Mouse (Mus musculus): ENCODE measurements around the gene Gm20696. TPM values are rescaled to one million over a fixed set of nuclear protein-coding genes. Genes with fewer than 3 reads are reported as not detected.

Gm20696 gene
- polyA plus RNA-seq, 1 experiment: 1.8 TPM

DNA sequence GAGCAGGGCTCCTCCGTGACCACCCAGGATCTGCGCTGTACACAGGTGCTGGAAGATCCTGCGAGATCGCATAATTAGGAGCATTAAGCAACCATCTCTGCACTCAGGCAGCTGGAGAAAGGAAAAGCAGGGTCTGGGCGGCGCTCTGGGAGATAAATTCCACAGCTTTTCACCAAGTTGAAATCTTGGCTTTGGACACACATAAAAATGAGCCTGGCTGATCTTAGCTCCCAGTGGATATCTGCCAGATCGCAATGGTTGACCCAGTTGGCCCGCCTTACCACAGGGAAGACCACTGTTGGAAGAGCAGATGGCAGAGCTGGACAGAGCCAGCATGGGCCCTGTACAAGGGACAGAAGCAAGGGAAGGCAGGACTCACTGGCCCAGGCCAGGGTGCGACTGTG, 157.4 kb downstream of the Gm20696 start:
- DNase-seq (ENCODE audit: low read depth): peak; percentile 66
- TF ChIP-seq CTCF (IDR thresholded peaks at IDR 0.05; ENCODE audit: borderline replicate concordance, extremely low read depth, insufficient read depth, insufficient read length) (no peak), POLR2A (IDR thresholded peaks at IDR 0.05; ENCODE audit: borderline replicate concordance, extremely low read depth, insufficient read depth, insufficient read length, poor library complexity, severe bottlenecking) (no peak)

GRCm38 (mm10) chr6:99506816-99507215, 159.8 kb downstream of the Gm20696 start:
- no peak for DNase-seq (ENCODE audit: low read depth)
- TF ChIP-seq POLR2A (IDR thresholded peaks at IDR 0.05; ENCODE audit: borderline replicate concordance, extremely low read depth, insufficient read depth, insufficient read length, poor library complexity, severe bottlenecking): no peak
- TF ChIP-seq CTCF (IDR thresholded peaks at IDR 0.05; ENCODE audit: borderline replicate concordance, extremely low read depth, insufficient read depth, insufficient read length): no peak

DNA sequence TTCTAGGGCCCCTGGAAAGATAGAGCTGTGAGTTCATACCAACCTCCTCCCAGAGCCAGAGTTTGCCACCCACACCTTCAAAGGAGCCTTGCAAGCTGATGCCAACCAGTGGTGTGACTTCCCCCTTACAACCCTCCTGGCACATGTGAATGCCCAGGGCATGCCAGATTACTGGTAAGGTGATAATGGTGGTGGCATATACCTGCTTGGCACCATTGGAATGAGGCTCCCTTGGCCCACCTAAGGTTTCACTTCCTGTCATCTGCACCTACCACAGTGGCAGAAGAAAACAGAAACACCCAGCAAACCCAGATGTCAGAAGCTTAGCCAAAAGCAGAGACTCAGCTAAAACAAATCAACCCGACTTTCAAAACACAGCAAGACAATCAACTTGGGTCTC, 162.9 kb downstream of the Gm20696 start:
- TF ChIP-seq POLR2A (IDR thresholded peaks at IDR 0.05; ENCODE audit: borderline replicate concordance, extremely low read depth, insufficient read depth, insufficient read length, poor library complexity, severe bottlenecking): no peak
- no peak for TF ChIP-seq CTCF (IDR thresholded peaks at IDR 0.05; ENCODE audit: borderline replicate concordance, extremely low read depth, insufficient read depth, insufficient read length)

DNA sequence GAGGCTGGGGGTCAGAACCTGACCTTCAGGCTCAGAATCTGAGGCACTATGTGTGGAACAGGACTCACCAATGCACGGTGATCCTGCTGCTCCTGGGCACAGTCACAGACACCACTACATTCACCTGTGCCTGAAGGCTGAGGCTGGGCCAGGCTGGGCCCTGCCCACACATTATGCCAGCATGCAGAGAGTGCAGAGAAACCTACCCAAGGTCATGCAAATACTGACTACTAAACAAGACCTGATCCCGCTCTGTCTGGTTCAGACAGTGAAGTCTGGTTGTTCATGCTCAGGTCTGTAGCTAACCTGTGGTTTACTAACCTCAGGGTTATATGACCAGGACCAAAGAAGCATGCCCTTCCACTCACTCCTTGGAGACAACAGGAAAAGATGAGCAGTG, 163.9 kb downstream of the Gm20696 start:
- DNase-seq (ENCODE audit: low read depth): no peak
- TF ChIP-seq CTCF (IDR thresholded peaks at IDR 0.05; ENCODE audit: borderline replicate concordance, extremely low read depth, insufficient read depth, insufficient read length): no peak
- TF ChIP-seq POLR2A (IDR thresholded peaks at IDR 0.05; ENCODE audit: borderline replicate concordance, extremely low read depth, insufficient read depth, insufficient read length, poor library complexity, severe bottlenecking): no peak

More for the DNA sequence above, 162.9 kb downstream of the Gm20696 start:
- no peak for DNase-seq (ENCODE audit: low read depth)

GRCm38 (mm10) chr6:99502314-99502713, 164.3 kb downstream of the Gm20696 start:
- TF ChIP-seq CTCF (IDR thresholded peaks at IDR 0.05; ENCODE audit: borderline replicate concordance, extremely low read depth, insufficient read depth, insufficient read length): no peak
- no peak for TF ChIP-seq POLR2A (IDR thresholded peaks at IDR 0.05; ENCODE audit: borderline replicate concordance, extremely low read depth, insufficient read depth, insufficient read length, poor library complexity, severe bottlenecking)
- DNase-seq (ENCODE audit: low read depth): no peak

DNA sequence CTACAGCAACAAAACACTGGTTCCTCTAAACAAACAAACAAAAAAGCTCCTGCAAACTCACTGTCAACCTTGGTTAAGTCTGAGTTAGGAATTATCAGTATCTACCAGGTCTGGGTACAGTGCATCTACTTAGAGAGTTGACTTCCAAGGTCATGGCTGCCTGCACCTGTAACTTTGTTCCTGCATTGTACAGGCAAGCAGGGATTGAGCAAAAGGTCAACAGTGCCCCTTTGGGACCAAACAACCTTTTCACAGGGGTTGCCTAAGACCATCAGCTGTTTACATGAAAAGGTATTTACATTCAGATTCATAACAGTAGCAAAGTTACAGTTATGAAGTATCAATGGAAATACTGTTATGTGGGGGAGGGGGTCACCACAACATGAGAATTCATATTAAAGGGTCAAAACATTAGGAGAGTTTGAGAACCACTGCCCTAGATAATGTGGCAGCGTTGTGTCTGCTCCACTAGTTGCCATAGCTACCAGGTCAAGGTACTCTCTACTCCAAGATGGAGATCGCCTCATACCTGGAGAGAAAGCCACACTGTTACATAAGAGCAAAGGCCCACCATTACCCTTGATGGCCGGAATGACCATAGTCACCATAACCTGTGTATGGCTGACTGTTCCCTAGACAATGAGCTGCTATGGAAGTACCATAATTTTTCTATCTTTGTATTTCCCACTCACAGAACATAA, 165.9 kb downstream of the Gm20696 start:
- TF ChIP-seq CTCF (IDR thresholded peaks at IDR 0.05; ENCODE audit: borderline replicate concordance, extremely low read depth, insufficient read depth, insufficient read length) (no peak), POLR2A (IDR thresholded peaks at IDR 0.05; ENCODE audit: borderline replicate concordance, extremely low read depth, insufficient read depth, insufficient read length, poor library complexity, severe bottlenecking) (no peak)
- no peak for DNase-seq (ENCODE audit: low read depth)

GRCm38 (mm10) chr6:99498082-99498481, 168.5 kb downstream of the Gm20696 start:
- no peak for TF ChIP-seq POLR2A (IDR thresholded peaks at IDR 0.05; ENCODE audit: borderline replicate concordance, extremely low read depth, insufficient read depth, insufficient read length, poor library complexity, severe bottlenecking)
- TF ChIP-seq CTCF (IDR thresholded peaks at IDR 0.05; ENCODE audit: borderline replicate concordance, extremely low read depth, insufficient read depth, insufficient read length): no peak
- no peak for DNase-seq (ENCODE audit: low read depth)

- TF ChIP-seq CTCF (IDR thresholded peaks at IDR 0.05; ENCODE audit: borderline replicate concordance, extremely low read depth, insufficient read depth, insufficient read length): no peak
- no peak for TF ChIP-seq POLR2A (IDR thresholded peaks at IDR 0.05; ENCODE audit: borderline replicate concordance, extremely low read depth, insufficient read depth, insufficient read length, poor library complexity, severe bottlenecking)
- DNase-seq (ENCODE audit: low read depth): no peak
These were observed 170.5 kb downstream of the Gm20696 start for GRCm38 (mm10) chr6:99496114-99496513.

GRCm38 (mm10) chr6:99492937-99493336, 173.7 kb downstream of the Gm20696 start:
- no peak for TF ChIP-seq POLR2A (IDR thresholded peaks at IDR 0.05; ENCODE audit: borderline replicate concordance, extremely low read depth, insufficient read depth, insufficient read length, poor library complexity, severe bottlenecking)
- no peak for TF ChIP-seq CTCF (IDR thresholded peaks at IDR 0.05; ENCODE audit: borderline replicate concordance, extremely low read depth, insufficient read depth, insufficient read length)
- no peak for DNase-seq (ENCODE audit: low read depth)

GRCm38 (mm10) chr6:99491979-99492544, 174.5 kb downstream of the Gm20696 start:
- DNase-seq (ENCODE audit: low read depth): no peak
- TF ChIP-seq POLR2A (IDR thresholded peaks at IDR 0.05; ENCODE audit: borderline replicate concordance, extremely low read depth, insufficient read depth, insufficient read length, poor library complexity, severe bottlenecking): no peak
- no peak for TF ChIP-seq CTCF (IDR thresholded peaks at IDR 0.05; ENCODE audit: borderline replicate concordance, extremely low read depth, insufficient read depth, insufficient read length)

- no peak for DNase-seq (ENCODE audit: low read depth)
- no peak for TF ChIP-seq CTCF (IDR thresholded peaks at IDR 0.05; ENCODE audit: borderline replicate concordance, extremely low read depth, insufficient read depth, insufficient read length)
- TF ChIP-seq POLR2A (IDR thresholded peaks at IDR 0.05; ENCODE audit: borderline replicate concordance, extremely low read depth, insufficient read depth, insufficient read length, poor library complexity, severe bottlenecking): no peak
These were observed 175.5 kb downstream of the Gm20696 start for GRCm38 (mm10) chr6:99491146-99491545.

All from brain, embryonic 14.5 days (tissue).